Mouse (Mus musculus): ENCODE results near the gene Tcp10b. TPM values are rescaled to one million over a fixed set of nuclear protein-coding genes. Genes with fewer than 3 reads are reported as not detected.
"Not testable (repeated sequence)": the region's sequence is repeated elsewhere in the genome, so short reads cannot be mapped to it uniquely, and the experiment has no call there.

The Tcp10b gene
- total and polyA plus RNA-seq, 2 experiments from 2014 or later: 0.25 TPM; not detected in 1

DNA sequence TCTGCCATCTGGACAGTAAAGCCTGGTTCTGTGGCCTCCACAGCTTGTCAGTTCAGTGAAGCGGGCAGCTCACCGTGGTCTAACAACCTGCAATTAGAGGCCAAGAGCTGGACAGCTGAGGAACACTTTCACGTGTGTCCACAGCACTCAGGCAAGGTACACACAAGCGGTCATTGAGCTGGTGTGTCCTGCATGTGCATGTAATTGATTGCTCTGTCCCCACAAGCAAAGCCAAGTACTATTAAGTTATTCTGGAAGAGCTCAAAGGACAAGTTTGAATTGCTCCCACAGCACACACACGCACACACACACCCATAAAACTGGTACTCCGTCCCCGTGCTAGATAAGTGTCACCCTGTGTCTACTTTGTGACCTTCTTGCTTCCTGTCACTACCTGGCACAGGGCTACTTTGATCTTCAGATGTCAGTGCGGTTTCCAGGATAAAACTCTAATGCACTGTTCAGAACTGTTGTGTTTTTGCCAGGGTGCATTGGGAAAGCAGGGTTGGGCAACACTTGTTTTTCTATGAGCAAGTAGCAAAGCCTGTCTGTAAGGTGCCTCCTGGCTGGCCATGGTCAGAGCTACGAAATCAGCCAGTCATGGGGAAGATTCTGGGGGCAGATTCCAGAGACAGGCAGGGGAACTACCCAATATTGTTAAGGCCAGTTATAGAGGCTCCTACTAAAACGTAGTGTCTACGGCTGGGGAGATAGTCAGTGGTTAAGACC, 69.0 kb downstream of the Tcp10b start:
- not testable (repeated sequence) for H3K4me3 ChIP-seq (ENCODE audit: low read depth, low read length); H3K36me3 ChIP-seq (replicated peaks; ENCODE audit: control insufficient read depth, insufficient read depth, low read length); H3K27me3 ChIP-seq (ENCODE audit: control insufficient read depth, insufficient read depth, low read length); H3K9me3 ChIP-seq (replicated peaks; ENCODE audit: control insufficient read depth, low read length); H3K4me2 ChIP-seq (ENCODE audit: low read depth, low read length); H3K4me1 ChIP-seq (ENCODE audit: control insufficient read depth, insufficient read depth); ATAC-seq (ENCODE audit: insufficient read depth, low read depth); H3K9ac ChIP-seq (replicated peaks; ENCODE audit: low read depth, low read length); H3K27ac ChIP-seq (ENCODE audit: low read depth); DNase-seq (ENCODE audit: low spot score)
- WGBS: 74% methylated on average over 8 of the region's 11 CpGs

DNA sequence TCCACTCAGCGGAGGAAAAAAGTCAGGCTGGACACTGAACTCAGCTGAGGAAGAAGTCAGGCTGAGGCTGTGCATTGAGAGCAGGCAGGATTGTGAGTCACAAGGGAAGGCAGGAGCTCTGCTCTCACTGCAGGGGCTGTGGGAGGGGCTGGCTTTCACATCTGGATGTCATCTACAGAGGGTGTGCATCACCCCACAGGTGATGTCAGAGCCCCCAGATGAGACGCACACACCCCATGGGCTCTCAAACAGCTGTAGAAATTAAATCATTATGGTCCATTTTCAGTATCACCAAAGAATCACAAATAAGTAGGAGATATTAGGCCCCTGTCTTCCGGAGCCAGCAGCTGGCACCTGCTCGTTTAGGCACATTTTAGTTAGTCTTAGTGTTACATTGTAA, 70.8 kb downstream of the Tcp10b start, which contains the start of gene Unc93a:
TSS of gene Unc93a (minus strand) at position 101 of the 400 bp plus-strand sequence.
- H3K36me3 ChIP-seq (replicated peaks; ENCODE audit: control insufficient read depth, insufficient read depth, low read length); H3K4me2 ChIP-seq (ENCODE audit: low read depth, low read length); H3K9ac ChIP-seq (replicated peaks; ENCODE audit: low read depth, low read length); H3K27ac ChIP-seq (ENCODE audit: low read depth); H3K27me3 ChIP-seq (ENCODE audit: control insufficient read depth, insufficient read depth, low read length); H3K4me1 ChIP-seq (ENCODE audit: control insufficient read depth, insufficient read depth); H3K4me3 ChIP-seq (ENCODE audit: low read depth, low read length); ATAC-seq (ENCODE audit: insufficient read depth, low read depth); DNase-seq (ENCODE audit: low spot score); H3K9me3 ChIP-seq (replicated peaks; ENCODE audit: control insufficient read depth, low read length): not testable (repeated sequence)
- WGBS: 63% methylated on average over 3 of the region's 4 CpGs

Other genes starting within 250 kb of the Tcp10b start
- not detected in 2 replicates for gene Mas1, start 193.0 kb upstream of the Tcp10b start, total RNA-seq (2014; rRNA removed; ENCODE audit: low replicate concordance)
- 0.18 and 0.27 TPM in 2 replicates for gene Mas1, start 193.0 kb upstream of the Tcp10b start, polyA plus RNA-seq (2015; fragmentation: Nextera tagmentation; extraction: Ambion mirVana)
- 0.19 TPM in 1 of 2 replicates, not detected in the other for gene Mrgprh, start 185.1 kb upstream of the Tcp10b start, total RNA-seq (2014; rRNA removed; ENCODE audit: low replicate concordance)
- 0.19 and 0.25 TPM in 2 replicates for gene Mrgprh, start 185.1 kb upstream of the Tcp10b start, polyA plus RNA-seq (2015; fragmentation: Nextera tagmentation; extraction: Ambion mirVana)
- gene Pnldc1, start 150.9 kb upstream of the Tcp10b start, total RNA-seq (2014; rRNA removed; ENCODE audit: low replicate concordance): 0.43 TPM in 1 of 2 replicates, not detected in the other
- 0.38 and 0.45 TPM in 2 replicates for gene Pnldc1, start 150.9 kb upstream of the Tcp10b start, polyA plus RNA-seq (2015; fragmentation: Nextera tagmentation; extraction: Ambion mirVana)
- 330 and 467 TPM in 2 replicates for gene Tcp1, start 145.4 kb upstream of the Tcp10b start, total RNA-seq (2014; rRNA removed; ENCODE audit: low replicate concordance)
- 245 and 252 TPM in 2 replicates for gene Tcp1, start 145.4 kb upstream of the Tcp10b start, polyA plus RNA-seq (2015; fragmentation: Nextera tagmentation; extraction: Ambion mirVana)
- gene Mrpl18, start 144.8 kb upstream of the Tcp10b start, total RNA-seq (2014; rRNA removed; ENCODE audit: low replicate concordance): 77.5 and 154 TPM in 2 replicates
- gene Mrpl18, start 144.8 kb upstream of the Tcp10b start, polyA plus RNA-seq (2015; fragmentation: Nextera tagmentation; extraction: Ambion mirVana): 269 and 276 TPM in 2 replicates
- gene Acat3, start 120.5 kb upstream of the Tcp10b start, total RNA-seq (2014; rRNA removed; ENCODE audit: low replicate concordance): 0.23 TPM in 1 of 2 replicates, not detected in the other
- gene Acat3, start 120.5 kb upstream of the Tcp10b start, polyA plus RNA-seq (2015; fragmentation: Nextera tagmentation; extraction: Ambion mirVana): 0.12 TPM in 1 of 2 replicates, not detected in the other
- gene Acat2, start 100.4 kb upstream of the Tcp10b start, total RNA-seq (2014; rRNA removed; ENCODE audit: low replicate concordance): 14.3 and 16.1 TPM in 2 replicates
- gene Acat2, start 100.4 kb upstream of the Tcp10b start, polyA plus RNA-seq (2015; fragmentation: Nextera tagmentation; extraction: Ambion mirVana): 13.3 and 14.8 TPM in 2 replicates
- 39.6 and 41.4 TPM in 2 replicates for gene Wtap, start 66.9 kb upstream of the Tcp10b start, total RNA-seq (2014; rRNA removed; ENCODE audit: low replicate concordance)
- gene Wtap, start 66.9 kb upstream of the Tcp10b start, polyA plus RNA-seq (2015; fragmentation: Nextera tagmentation; extraction: Ambion mirVana): 71.1 and 72.2 TPM in 2 replicates
- 925 and 977 TPM in 2 replicates for gene Sod2, start 54.3 kb upstream of the Tcp10b start, total RNA-seq (2014; rRNA removed; ENCODE audit: low replicate concordance)
- gene Sod2, start 54.3 kb upstream of the Tcp10b start, polyA plus RNA-seq (2015; fragmentation: Nextera tagmentation; extraction: Ambion mirVana): 951 and 954 TPM in 2 replicates
- gene Gpr31b, start 8.8 kb upstream of the Tcp10b start, total RNA-seq (2014; rRNA removed; ENCODE audit: low replicate concordance): not detected in 2 replicates
- gene Gpr31b, start 8.8 kb upstream of the Tcp10b start, polyA plus RNA-seq (2015; fragmentation: Nextera tagmentation; extraction: Ambion mirVana): not detected in 2 replicates
- gene Unc93a, start 70.7 kb downstream of the Tcp10b start, total RNA-seq (2014; rRNA removed; ENCODE audit: low replicate concordance): not detected in 2 replicates
- not detected in 2 replicates for gene Unc93a, start 70.7 kb downstream of the Tcp10b start, polyA plus RNA-seq (2015; fragmentation: Nextera tagmentation; extraction: Ambion mirVana)
- gene Smok2a, start 160.1 kb downstream of the Tcp10b start, total RNA-seq (2014; rRNA removed; ENCODE audit: low replicate concordance): not detected in 2 replicates
- not detected in 2 replicates for gene Smok2a, start 160.1 kb downstream of the Tcp10b start, polyA plus RNA-seq (2015; fragmentation: Nextera tagmentation; extraction: Ambion mirVana)
- gene Smok2b, start 169.2 kb downstream of the Tcp10b start, total RNA-seq (2014; rRNA removed; ENCODE audit: low replicate concordance): not detected in 2 replicates
- gene Smok2b, start 169.2 kb downstream of the Tcp10b start, polyA plus RNA-seq (2015; fragmentation: Nextera tagmentation; extraction: Ambion mirVana): not detected in 2 replicates

All from heart, postnatal 0 days (tissue).